Mouse (Mus musculus) kidney, adult 2 months (tissue): ENCODE measurements around the gene Cradd. TPM values are rescaled to one million over a fixed set of nuclear protein-coding genes. Genes with fewer than 3 reads are reported as not detected.

Experiments
- DNase-seq: peaks from one replicate; pipeline ENCODE4 v3.0.0; 2021
- H3K27ac ChIP-seq: fragments of 200-500 bp; 2 replicates; pipeline ENCODE4 v1.5.1; 2012; ENCODE audit warnings: low read depth, low read length, control low read depth, inconsistent platforms; ENCODE audit not compliant: insufficient read depth
- H3K27me3 ChIP-seq: fragments of 200-500 bp; replicated peaks from 2 replicates; pipeline ENCODE4 v1.6.1; 2012; ENCODE audit warnings: mild to moderate bottlenecking, moderate library complexity, low read length, inconsistent platforms; ENCODE audit not compliant: control insufficient read depth, insufficient read depth
- H3K36me3 ChIP-seq: fragments of 200-500 bp; 2 replicates; pipeline ENCODE4 v1.6.1; 2012; ENCODE audit warnings: mild to moderate bottlenecking, moderate library complexity, low read length, inconsistent platforms; ENCODE audit not compliant: control insufficient read depth, insufficient read depth
- H3K4me1 ChIP-seq: fragments of 200-500 bp; 2 replicates; pipeline ENCODE4 v1.6.1; 2011; ENCODE audit warnings: low read length; ENCODE audit not compliant: control insufficient read depth, insufficient read depth
- H3K4me3 ChIP-seq: fragments of 200-500 bp; 2 replicates; pipeline ENCODE4 v1.5.1; 2011; ENCODE audit warnings: mild to moderate bottlenecking, low read depth, low read length, control low read depth; ENCODE audit not compliant: insufficient read depth
- CTCF ChIP-seq: fragments of 200-500 bp; conservative IDR thresholded peaks from 2 replicates; pipeline ENCODE4 v1.5.1; 2011; ENCODE audit warnings: low read depth, mild to moderate bottlenecking, control low read depth, low read length, moderate library complexity, mixed read lengths; ENCODE audit not compliant: insufficient read depth, insufficient read length
- POLR2A ChIP-seq: fragments of 200-500 bp; IDR thresholded peaks from one replicate; pipeline ENCODE4 v1.6.1; 2011; ENCODE audit warnings: low read depth, low read length, control low read depth
- whole genome bisulfite sequencing: fragments of 180-500 bp; shearing (Covaris S2); methylation state at CpG from one replicate; pipeline ENCODE4 v1.1.7; 2018; 5-methylcytosine and 5-hydroxymethylcytosine counted together
- polyA plus RNA-seq: library from polyadenylated mRNA; depleted of rRNA; stranded (reverse); fragments of >200 nt; gene quantifications from 2 replicates; pipeline ENCODE4 v1.2.3, GENCODE M21; 2012

The Cradd gene
- polyA plus RNA-seq, 1 experiment, result 20.0 TPM

DNA sequence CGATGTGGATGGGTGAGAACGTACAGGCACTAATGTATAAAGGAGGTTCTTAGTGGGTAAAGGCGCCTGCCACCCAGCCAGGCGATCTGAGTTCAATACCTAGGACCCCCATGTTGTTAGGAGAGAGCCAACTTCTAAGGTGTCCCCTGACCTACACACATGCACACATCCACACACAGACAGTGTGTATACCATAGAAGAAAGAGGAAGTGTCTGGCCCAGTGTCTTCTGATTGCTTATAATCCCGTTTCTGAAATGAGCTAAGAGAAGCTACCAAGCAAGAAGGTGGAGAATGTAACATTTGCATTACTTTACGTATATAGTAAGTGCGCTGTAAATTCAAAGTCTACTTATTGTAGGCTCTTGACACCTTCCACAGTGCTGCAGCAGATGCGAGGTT is 122.4 kb downstream of the Cradd start:
- H3K4me1 ChIP-seq, result 0 out of 2 replicates have a peak, but pooled peaks cover 4% of the 10 kb centered on the region
- no peaks in the 10 kb centered on the region for H3K27me3 ChIP-seq
- H3K36me3 ChIP-seq, result no peaks in the 10 kb centered on the region
- WGBS, result 92% methylated on average over 8 of the region's 8 CpGs
- no peak overlapping the region for H3K27ac ChIP-seq
- no peak overlapping the region for H3K4me3 ChIP-seq
- TF ChIP-seq CTCF (no peak), POLR2A (no peak)
- no peak for DNase-seq

DNA sequence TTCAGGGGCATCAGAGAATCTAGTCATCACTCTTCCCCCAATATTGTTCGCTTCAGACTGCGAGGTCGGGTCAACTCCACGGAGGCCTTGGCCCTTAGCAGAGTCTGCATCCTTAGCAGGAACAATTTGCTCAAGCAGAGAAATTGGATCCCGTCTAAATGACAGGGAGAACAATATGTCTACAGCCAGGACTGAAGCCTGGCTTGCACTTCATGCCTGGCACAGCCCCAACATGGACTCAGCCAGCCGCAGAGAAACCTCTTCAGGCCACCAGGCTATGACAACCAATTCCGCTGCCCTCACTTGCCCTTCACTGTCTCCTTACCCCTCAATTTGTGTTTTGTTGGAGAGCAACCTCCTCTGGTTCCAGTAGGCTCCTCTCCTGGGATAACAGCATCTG is 123.6 kb downstream of the Cradd start:
- Histone ChIP-seq H3K27me3 (no peaks in the 10 kb centered on the region), H3K27ac (no peak overlapping the region), H3K4me1 (0 out of 2 replicates have a peak, but pooled peaks cover 4% of the 10 kb centered on the region), H3K4me3 (no peak overlapping the region), H3K36me3 (no peaks in the 10 kb centered on the region)
- 34% methylated on average over 7 of the region's 7 CpGs for WGBS
- DNase-seq, result peak; percentile 42
- no peak for TF ChIP-seq POLR2A
- TF ChIP-seq CTCF, result no peak

DNA sequence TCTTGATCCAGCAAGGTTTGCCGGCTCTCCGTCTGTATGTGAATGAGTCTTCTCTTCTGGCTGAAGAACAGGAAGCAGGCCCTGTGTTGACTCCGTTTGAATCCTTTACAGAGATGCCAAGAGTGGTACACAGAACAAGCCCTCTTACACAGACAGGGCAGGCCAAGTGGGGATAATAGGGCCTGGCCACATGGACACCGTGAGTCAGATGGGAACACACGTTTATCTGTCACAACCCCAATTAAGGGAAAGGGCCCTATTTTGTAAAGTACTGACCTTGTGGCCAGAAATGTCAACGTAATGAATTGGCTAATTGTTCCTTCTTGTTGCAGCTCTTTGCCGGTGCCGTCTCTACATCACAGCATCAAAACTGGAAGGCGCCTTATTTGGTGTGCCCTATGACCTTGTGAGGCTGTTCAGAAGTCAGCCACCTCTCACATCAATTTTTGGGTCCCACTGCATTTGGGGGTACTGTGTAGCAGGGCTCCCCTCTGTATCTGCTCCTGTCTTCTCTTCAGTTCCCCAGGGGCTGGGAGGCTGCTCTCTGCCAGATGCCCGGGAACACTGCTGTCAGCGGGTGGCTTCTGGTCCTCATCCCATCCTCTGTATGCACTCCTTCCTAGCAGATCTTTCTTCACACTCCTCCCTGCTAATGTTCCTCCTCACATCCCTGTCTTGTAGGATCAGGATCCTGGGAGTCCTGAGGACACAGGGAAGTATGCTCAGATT is 124.2 kb downstream of the Cradd start:
- no peak overlapping the region for H3K4me3 ChIP-seq
- no peak for TF ChIP-seq POLR2A
- no peaks in the 10 kb centered on the region for H3K36me3 ChIP-seq
- H3K4me1 ChIP-seq, result 0 out of 2 replicates have a peak, but pooled peaks cover 4% of the 10 kb centered on the region
- no peaks in the 10 kb centered on the region for H3K27me3 ChIP-seq
- no peak for DNase-seq
- H3K27ac ChIP-seq, result no peak overlapping the region
- WGBS, result 64% methylated on average over 11 of the region's 11 CpGs

DNA sequence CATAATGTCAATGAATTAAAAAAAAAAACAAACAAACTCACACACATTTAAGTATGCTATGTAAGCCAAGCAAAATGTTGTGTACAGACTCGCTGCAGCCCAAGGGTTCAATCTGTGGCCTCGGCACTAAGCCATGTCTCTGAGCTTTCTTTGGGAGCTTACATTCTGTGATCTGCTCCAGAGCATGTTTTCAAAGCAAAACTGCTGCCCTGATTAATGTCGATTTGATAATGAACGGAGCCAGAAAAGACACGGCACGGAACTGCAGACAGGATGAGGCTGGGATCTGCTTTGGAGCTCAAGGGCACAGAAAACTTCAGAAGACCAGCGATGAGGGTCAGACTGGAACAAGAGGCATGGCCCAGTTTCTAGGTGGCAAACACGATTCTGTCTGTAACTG is 126.6 kb downstream of the Cradd start:
- Histone ChIP-seq H3K27ac (no peak overlapping the region), H3K4me1 (peaks cover 4% of the 10 kb centered on the region; the same call in 1 of the 2 replicates), H3K36me3 (no peaks in the 10 kb centered on the region), H3K4me3 (no peak overlapping the region), H3K27me3 (no peaks in the 10 kb centered on the region)
- TF ChIP-seq POLR2A (no peak), CTCF (no peak)
- WGBS, result 74% methylated on average over 8 of the region's 8 CpGs
- DNase-seq, result peak; percentile 57

DNA sequence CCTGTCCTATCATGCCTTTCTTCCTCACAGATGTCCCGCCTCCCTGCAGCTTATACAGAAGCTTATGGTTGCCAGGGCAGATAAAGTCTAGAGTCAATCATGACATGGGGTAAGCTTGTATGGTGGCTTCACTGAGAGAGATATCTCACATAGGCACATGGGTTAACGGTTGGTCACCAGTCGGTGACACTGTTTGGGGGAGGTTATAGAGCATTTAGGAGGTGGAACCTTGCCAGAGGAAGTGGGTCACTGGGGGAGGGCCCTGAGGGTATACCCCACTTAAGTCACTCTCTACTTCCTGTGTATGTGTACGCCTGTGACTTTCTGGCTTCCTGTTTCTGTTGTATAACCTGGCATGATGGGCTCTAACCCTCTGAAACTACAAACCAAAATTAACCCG is 128.2 kb downstream of the Cradd start:
- H3K4me1 ChIP-seq, result peaks cover 10% of the 10 kb centered on the region
- H3K36me3 ChIP-seq, result no peaks in the 10 kb centered on the region
- TF ChIP-seq CTCF (no peak), POLR2A (no peak)
- no peaks in the 10 kb centered on the region for H3K27me3 ChIP-seq
- WGBS, result 85% methylated on average over 5 of the region's 5 CpGs
- no peak overlapping the region for H3K4me3 ChIP-seq
- no peak overlapping the region for H3K27ac ChIP-seq
- DNase-seq, result no peak

DNA sequence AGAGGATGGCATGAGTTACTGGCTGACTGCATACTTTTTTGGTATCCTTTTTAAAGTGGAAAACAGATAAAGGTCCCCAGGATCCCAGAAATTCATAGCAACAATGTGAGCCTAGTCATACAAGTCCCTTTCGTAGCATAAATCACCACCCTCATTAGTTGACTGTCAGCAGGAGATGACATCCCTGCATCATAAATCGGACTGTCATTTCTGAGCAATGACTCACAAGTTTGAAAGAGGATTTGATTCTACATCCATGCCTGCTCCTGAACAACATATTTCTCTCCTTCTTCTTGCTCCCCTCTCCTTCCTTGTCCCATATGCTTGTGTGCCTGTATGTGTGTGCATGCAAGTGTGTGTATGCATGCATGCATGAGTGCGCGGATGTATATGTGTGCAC is 129.2 kb downstream of the Cradd start:
- WGBS, result 87% methylated on average over 4 of the region's 4 CpGs
- H3K4me3 ChIP-seq, result no peak overlapping the region
- H3K36me3 ChIP-seq, result no peaks in the 10 kb centered on the region
- H3K4me1 ChIP-seq, result peaks cover 6% of the 10 kb centered on the region
- no peak for DNase-seq
- no peaks in the 10 kb centered on the region for H3K27me3 ChIP-seq
- TF ChIP-seq POLR2A (no peak), CTCF (no peak)
- H3K27ac ChIP-seq, result no peak overlapping the region

DNA sequence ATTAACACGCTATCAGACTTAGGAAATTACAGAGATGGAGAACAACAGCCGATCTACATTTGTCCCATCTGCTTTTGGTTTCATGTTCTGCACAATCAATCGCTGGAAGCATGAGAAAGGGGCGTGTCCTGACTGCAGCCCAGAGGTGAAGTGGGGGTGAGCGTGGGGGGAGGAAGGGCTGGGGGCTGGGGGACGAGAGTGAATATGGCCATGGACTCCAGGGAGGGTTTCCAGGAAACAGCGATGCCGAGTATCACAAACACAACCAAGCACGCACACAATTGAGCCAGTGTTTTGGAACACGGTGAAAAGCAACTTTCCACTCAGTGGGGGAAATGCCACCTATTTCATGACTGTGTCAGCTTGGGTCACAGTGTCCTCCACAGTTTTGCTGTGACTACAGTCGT is 130.1 kb downstream of the Cradd start:
- Histone ChIP-seq H3K27me3 (no peaks in the 10 kb centered on the region), H3K36me3 (no peaks in the 10 kb centered on the region), H3K4me1 (peaks cover 6% of the 10 kb centered on the region), H3K27ac (no peak overlapping the region), H3K4me3 (peak overlapping the region; percentile 5; the same call in 1 of the 2 replicates)
- DNase-seq, result peak; percentile 35
- WGBS, result 51% methylated on average over 11 of the region's 11 CpGs
- TF ChIP-seq POLR2A (no peak), CTCF (no peak)
